Mouse (Mus musculus) adrenal gland, adult 18-20 months (tissue): Measurements from ENCODE around the gene Nop53. TPM values are rescaled to one million over a fixed set of nuclear protein-coding genes. Genes with fewer than 3 reads are reported as not detected.
A peak's percentile ranks its signal among the peaks of the same experiment; 100 is the strongest.

Experiments used
- DNase-seq, 2 experiments: peaks; one replicate each; pipeline ENCODE4 v3.0.0; 2021 to 2022; ENCODE audit warnings: low spot score in 2 of 2
- total RNA-seq, 2 experiments: library from RNA; stranded (reverse); gene quantifications; 1 replicate in 1 of 2; 2 replicates in 1 of 2; pipeline ENCODE4 v1.2.3; 2021

Nop53 gene
- total RNA-seq, 2 experiments from 2014 or later = 181 to 185 TPM

DNA sequence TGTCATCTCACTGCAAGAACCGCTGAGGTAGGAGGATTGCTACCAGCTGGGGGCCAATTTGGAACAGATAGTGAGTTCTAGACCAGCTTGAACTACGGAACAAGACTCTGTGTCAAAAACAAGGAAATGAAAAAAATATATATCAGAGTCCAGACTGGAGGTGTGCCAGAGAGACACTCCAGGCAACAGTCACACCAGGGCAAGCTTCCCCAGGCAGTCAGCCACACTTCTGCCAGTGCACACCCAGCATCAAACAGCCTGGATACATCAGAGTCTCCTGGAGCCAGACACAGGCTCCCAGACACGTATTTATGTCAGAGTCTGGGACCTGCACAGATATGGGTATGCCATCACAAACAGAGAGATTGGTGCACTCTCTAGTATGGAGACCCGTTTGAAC is 15.4 kb upstream of the Nop53 start:
- no peak for DNase-seq

DNA sequence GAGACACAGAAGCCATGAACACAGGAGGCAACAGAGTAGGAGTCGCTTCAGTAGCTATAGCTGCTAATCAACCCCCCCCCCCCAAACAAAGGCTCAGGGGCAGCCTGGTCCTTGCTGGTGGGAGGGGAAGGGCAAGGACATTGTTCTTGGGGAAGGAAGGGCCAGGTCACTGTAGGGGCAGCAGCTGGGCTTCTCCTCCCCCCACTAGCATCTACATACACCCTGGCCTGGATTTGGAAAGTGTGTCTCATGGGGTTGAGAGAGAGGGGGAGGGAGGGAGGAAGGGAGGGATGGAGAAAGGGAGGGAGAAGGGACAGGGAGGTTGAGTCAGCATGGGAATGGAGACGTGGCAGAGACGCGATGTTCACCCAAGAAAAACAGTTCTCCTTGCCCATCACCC is 14.8 kb upstream of the Nop53 start:
- DNase-seq = no peak

DNA sequence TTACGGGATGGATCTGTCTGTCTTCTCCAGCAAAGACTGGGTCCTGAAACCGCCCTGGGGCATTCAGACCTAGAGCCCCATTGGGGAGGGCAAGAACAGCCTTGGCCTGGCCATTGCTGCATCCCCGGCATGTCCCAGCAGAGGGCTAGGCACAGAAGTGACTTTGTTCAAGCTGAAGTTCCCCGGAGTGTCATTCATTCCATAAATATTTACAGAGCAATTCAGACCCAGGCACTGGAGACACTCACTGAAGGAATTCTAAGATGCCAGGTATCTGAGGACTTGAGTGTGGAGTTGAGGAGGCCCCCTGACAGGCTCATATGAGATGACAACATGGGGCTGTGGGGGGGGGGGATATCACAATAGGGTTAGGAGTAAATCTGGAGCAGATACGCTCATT is 10.3 kb upstream of the Nop53 start:
- no peak for DNase-seq

DNA sequence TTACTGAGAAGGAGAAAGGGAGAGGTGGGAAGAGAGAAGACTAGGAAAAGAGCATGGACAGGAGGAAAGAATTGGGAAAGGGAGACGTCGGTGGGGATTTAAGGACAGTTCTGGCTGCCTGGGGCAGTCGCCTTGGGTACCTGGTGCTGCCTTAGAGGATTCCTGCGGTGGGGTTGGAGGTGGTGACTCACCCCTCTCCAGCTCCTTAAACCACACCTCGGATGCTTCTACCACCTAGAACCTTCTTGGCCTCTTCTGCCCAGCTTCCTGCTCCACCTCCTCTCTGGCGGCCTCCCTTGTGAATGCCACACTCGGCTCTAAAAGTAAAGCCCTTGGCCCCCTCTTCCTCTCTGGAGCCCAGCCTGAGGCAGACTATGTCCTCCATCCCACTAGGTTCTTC is 9.6 kb upstream of the Nop53 start:
- DNase-seq = no peak

DNA sequence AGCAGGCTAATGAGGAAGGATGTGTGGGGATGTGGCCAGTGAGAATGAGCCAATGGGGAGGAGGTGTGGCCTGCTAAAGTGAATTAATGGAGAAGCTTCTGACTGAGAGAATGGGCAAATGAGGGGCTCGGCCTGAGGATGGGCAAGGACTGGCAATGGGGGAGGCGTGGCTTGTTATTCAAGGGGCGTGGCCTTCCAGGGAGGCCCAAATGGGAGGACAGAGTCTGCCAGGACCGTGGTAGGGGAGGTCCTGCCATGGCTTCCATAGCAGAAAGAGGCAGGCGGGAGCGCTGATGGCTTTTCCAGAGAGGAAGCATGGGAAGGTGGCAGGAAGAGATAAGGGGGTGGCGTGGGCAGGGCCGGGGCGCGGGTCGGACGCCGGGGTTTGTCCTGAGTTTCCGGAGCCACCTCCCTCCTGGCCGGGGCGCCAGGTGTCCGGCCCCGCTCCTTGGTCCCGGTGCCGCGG is 9.1 kb upstream of the Nop53 start:
- no peak for DNase-seq

DNA sequence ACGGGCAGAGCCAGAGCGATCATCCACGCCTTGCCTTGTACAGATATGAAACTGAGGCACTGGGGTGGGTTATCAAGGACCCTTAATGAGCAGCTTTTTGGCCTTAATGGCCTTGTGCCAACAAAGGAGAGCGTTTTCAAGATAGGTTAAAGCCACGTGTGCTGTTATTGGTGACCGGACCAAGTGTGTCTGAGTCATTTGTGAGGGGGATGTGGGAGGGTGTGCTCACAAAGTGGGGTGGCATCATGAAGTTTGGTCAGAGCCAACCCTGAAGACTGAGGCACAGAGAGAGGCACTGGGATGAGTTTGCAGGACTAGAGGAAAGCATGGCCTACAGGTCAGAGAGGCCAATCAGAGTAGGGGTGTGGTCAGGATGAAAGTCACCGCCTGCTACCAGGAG is 8.6 kb upstream of the Nop53 start:
- no peak for DNase-seq

DNA sequence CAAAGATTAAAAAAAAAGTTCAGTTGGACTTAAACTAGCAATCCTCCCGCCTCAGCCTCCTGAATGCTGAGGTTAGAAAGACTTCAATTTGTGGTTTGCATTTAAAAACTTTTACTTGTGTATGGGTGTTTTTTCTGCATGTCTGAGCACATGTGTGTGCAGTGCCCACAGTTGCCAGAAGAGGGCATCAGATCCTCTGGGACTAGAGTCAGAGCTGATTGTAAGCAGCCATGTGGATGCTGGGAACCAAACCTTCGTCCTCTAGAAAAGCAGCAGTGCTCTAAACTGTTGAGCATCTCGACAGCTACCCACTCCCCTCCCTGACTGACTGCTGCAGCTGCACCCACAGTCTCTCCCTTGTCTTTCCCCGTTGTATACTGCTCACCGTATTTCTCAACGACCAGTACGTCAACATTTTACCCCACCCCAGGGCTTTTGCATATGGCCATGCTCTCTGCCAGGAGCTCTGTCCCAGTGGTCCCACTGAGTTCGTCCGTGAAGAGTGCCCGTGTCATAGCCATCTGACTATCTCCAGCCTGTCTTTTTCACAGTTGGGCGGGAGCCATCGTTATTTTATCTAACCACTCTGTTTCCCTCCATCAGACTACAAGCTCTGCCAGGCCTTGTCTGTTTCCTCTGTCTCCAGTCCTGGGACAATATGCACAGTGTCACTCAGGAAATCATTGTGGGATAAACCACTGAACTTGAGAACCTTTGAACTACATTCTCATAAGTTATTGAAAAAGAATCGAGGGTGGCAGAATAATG is 7.6 kb upstream of the Nop53 start:
- DNase-seq = no peak

DNA sequence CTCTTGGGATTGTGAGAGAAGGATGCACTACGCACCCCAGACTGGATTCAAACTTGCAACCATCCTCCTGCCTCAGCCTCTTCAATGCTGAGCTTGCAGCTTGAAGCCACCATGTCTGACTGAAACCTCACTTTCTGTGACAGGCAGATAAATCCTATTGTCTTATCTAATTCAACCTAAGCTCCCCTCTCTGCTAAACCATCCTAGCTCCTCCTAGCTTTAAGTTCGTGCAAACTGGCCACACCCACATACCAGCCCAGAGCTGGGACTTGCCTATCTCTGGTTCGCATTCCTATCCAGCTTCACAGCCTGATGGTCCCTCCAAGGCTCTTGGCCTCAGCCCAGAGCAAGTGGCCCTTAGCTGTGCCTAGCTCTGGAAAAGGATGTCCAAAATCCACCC is 6.5 kb upstream of the Nop53 start:
- no peak for DNase-seq

DNA sequence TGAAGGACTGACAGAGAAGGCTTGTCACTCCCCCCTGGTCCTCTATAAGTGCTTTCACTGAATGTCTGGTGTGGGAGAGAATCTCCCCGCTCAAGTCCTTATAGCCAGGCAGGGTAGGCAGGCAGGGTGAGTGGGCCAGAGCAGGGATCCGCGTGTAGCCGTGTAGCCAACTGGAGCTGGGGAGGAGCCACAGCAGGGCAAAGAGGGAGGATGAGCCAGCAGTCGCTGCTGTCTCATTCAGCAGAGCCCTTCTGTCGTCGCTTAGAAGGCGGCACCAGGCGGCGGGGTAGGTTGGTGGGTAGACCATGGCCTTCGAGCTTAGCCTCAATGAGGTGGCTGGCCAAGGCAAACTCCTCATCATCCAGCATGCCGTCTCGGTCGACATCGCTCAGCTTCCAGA is 4.1 kb upstream of the Nop53 start:
- no peak for DNase-seq

DNA sequence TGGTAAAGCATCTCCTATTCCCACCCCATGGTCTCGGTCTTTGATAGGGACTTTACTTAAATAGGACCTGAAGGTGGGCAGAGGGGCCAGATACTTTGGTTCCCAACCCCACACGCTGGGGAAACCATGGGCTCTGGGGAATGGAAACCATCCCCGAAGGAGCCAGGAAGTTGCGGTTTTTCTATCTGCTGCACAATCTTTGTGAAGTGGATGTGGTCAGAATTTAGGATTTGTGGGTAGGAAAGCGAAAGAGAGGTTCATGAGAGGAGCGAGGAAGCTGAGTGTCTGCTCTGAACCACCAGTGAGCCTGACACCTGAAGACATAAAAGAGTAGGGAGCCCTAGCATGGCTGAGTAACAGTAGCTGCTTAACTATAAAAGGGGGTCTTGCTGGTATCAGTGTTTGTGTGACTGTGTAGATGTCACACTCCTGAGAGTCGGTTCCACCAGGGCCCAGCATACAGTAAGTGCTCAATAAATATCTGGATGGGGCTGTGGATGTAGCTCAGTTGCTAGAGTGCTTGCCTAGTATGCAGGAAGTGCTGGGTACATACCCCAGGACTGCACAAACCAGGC is 3.4 kb upstream of the Nop53 start:
- no peak for DNase-seq

DNA sequence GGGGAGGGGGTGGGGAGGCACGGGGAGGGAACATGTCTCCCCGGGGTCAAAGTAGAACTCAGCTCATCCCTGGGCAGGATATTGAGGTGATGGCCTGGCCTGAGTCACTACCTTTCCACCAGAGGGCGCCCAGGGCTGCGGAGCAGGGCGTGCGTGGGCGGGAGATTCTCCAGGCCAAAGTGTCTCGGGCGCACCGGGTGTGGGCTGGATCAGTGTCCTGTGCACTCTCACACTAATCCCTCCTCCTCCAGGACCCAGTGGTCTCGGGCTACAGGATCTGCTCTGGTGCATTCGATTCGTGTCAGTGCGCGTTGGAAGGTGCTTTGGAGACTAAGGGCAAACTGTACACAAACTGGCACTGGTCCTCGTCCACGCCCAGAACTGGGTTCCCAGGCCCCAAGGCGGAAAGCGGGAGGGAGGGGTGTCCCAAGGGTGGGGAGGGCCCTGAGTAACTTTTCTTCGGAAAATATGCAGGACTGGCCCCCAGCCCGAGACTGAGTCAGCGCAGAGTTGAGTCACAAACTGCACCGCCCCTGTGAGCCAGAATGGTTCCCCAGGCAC is 2.6 kb upstream of the Nop53 start:
- peak; percentile 84 to 91 for DNase-seq

DNA sequence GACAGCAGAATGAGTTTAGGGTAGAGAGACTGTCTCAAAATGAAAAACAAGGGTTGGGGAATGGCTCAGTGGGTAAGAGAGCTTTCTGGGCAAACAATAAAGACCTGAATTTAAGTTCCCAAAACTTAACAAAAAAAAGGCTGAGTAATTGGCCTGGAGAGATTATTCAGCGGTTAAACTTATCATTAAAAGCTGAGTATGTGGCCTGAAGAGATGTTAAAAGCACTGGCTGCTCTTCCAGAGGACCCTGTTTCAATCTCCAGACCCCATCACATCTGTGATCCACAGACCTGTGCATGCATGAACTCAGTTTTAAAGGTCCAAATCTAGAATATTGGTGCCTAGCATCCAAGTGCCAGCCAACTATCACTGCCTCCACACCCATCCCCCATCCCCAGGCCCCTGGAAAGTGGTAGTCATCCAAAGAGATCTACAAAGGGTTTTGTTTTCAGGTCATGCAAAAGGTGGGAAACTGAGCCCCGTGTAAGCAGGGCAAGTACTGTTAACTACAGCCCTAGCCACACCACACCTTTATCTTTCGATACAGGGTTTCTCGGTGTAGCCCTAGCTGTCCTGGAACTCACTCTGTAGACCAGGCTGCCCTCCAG is 1.9 kb upstream of the Nop53 start:
- DNase-seq = no peak

DNA sequence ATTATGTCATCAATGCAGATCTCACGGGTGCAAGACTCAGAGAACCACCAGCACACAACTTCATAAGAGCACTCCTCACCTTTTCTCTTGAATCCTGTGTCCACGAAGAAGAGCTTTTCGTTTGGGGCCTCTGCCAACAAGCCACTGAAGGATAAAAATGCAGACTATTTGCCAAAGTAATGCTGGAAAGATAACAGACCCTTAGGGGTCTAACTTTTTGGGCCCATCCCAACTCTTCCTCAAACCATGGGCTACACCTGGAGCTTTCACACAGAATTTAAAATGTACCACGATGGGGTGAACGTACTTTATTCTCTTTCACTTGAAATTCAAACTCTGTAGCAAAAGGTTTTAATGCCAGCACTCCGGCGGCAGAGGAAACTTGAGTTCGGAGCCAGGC is 663 bp downstream of the Nop53 start:
- no peak for DNase-seq

DNA sequence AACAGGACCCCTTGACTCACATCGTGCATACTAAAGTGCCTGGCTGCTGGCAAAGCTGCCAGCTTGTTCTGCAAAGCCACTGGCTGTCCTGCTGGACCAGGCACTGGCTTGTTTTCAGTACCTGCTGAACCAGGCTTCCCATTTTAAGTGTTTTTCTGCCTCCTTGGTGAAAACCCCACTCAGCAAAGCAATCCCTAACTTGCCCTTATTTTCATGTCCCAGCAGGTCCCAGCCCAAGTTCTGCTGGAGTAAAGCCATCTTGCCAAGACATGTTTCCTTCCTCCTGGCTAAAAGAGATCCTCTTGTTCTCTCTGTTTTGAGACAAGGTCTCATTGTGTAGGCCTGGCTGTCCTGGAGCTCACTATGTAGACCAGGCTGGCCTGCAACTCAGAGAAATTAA is 1.6 kb downstream of the Nop53 start:
- no peak for DNase-seq

DNA sequence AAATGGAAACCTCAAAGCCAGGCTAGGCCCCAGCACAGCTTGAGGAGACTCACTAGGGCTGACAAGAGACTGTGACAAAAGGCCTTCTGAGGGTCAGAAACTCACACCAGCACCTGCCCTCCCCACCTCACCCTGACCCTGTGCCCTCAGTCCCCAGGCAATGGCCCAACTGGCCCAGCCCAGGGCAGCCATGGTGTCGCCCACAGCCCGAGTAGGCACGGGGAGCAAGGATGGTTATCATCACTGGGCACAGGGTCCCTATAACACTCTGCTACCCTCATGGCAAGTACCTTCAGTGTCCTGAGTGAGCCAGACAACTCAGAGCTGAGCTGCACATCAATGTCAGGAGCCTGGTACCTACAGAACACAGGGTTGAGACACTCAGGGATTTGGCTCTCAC is 7.3 kb downstream of the Nop53 start:
- no peak for DNase-seq

DNA sequence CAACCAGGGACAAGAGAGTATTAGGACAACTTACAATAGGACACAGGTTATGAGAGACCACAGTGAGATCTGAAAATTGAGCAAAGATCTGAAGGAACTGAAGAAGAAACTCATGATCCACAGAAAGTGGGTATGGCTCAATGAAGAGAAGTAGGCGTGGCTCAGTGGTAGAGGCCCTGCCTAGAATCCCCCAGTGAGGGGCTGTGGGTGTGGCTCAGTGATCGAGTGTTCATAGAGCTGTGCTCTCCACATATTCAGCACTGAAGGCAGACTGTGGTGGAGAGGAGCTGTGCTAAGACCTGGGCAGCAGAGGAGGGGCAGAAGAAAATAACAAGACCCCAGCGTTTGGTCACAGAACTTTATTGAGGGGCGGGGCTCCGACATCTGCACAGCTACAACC is 8.4 kb downstream of the Nop53 start:
- DNase-seq = no peak

DNA sequence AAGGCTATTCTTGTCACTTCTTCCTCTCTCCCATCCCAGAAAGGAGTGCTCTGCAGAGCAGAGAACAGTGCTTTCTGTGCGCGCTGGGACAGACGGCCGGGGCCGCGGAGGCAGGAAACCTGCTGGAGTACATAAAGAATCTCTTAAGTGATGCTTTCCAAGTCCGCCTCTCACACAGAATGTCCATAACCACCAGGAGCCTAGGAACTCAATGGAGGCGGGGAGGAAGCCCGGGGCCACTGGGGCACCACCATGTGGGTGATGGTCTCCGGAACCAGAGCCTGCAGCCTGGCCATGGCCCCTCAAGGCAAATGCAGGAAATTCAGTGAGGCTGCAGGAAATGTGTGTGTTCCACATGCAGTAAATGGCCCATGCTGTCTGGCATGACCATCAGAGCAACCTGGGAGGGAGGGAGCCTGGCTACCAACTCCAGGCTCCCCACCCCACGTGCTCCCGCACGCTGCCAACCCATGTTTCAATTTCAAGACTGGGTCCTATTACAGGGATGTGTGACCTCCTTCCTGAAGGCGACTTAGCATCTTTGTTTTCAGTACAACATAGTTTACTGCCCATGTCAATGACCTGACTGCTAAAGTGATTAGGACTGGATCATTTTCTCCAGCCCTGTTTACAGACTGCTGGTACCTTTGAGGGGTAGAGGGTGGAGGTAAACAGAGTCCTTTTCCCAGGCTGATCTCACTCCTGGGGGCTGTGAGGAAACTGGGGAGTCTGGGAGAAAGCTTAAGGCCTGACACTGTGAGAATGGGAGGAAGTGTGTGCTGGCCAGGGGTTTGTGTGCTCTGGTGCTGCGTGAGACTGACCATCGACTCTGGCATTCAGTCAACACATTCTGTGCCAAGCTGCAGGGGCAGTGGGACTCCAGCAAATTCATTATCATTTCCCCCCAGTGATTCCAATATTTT is 12.2 kb downstream of the Nop53 start:
- no peak for DNase-seq

DNA sequence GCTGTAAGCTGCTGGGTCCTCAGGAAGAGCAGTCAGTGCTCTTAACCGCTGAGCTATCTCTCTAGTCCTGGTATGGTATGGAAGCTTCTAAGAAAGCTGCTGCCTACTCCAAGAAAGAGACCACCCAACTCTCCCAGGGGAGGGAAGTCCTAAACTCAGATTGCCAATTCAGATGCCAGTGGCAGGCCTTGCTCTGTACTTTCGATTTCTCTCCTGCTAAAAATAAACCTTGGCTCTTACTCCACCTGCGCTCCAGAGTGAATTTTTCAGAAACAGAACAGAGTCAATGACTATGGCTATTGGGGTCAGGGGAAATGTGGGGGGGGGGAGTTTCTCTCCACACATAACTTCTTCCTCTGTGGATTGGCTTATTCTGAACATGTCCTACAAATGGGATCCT is 14.2 kb downstream of the Nop53 start:
- DNase-seq = no peak

DNA sequence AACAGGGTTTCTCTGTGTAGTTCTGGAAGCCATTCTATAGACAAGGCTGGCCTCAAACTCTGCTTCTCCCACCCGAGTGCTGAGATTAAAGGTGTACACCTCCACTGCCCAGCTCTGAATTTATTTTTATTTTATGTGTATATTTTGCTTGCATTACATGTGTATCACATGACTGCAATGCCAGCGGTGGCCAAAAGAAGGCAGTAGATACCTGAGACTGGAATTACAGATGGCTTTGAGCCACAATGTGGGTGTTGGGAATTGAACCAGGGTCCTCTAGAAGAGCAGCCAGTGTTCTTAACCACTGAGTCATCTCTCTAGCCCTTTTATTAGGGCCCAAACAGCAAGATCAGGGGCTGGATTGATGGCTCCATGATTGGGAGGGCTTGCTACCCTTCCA is 15.3 kb downstream of the Nop53 start:
- DNase-seq = no peak

DNA sequence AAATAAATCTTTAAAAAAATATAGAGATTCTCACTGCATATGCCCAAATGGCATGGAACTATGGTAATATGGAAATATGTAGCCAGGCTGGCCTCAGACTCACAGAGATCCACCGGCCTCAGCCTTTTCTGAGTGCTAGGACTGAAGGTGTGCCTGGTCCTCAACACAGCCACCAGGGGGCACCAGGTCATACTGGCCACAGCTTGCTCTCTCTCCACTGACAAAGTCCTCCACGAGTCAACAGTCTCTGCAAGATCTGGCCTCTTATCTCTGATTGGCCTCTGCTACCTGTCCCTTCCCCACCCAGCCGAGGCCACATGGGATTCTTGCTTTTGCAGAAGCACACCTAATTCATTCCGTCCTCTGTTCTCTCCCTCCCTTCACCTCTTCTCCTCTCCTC is 16.0 kb downstream of the Nop53 start:
- DNase-seq = peak; percentile 64 to 74

DNA sequence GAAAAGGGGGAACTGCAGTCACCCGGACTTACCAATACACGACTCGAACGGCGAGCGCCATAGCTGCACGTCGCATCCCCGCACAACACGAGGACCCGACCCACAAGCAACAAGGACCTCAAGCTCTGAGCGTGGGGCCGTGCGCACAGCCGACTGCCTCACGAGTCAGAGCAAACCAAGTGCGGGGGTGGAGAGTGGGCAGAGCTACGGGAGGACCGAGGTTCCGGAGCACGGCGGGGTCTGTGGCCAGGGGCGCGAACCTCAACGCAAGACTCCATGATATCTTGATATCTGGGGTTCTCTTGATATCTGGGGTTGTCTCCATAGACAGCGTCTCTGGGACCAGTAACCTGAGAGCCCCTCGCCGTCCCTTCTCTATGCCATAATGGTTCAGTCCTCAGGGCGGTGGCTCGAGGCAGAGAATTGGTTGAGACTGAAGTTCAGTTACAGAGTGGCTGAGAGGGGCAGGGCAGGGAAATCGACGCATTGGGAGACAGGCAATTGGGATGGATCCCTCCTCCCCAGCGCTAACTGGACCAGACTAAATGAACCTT is 23.6 kb downstream of the Nop53 start, which contains the start of gene Selenow:
Gene Selenow, minus strand, starts transcription at position 183 of the 554 bp plus-strand sequence.
- DNase-seq = peak; percentile 84 to 89
